Mouse (Mus musculus) testis, adult 2 months (tissue): ENCODE data around the gene Hipk4.

Source experiments
- CTCF ChIP-seq: fragments of 200-500 bp; IDR thresholded peaks from 2 replicates; pipeline ENCODE4 v1.5.1; 2012; ENCODE audit warnings: low read depth, mild to moderate bottlenecking, inconsistent platforms, low read length, moderate library complexity; ENCODE audit not compliant: control insufficient read depth, insufficient read depth, insufficient replicate concordance
- POLR2A ChIP-seq: fragments of 200-500 bp; IDR thresholded peaks from 2 replicates; pipeline ENCODE4 v1.6.1; 2012; ENCODE audit warnings: low read depth, mild to moderate bottlenecking, inconsistent platforms, low read length, moderate library complexity; ENCODE audit not compliant: control insufficient read depth

GRCm38 (mm10) chr7:27506765-27507370, 16.2 kb upstream of the Hipk4 start:
- TF ChIP-seq POLR2A (no peak), CTCF (no peak)
